Mouse (Mus musculus) liver, postnatal 0 days (tissue): ENCODE measurements around the gene E330009J07Rik. TPM values are rescaled to one million over a fixed set of nuclear protein-coding genes. Genes with fewer than 3 reads are reported as not detected.

Experiments
- ATAC-seq: fragments of 200-750 bp; cut with Nextera tagmentation; 2 replicates; pipeline ENCODE4 v1.8.0; 2017; ENCODE audit warnings: mild to moderate bottlenecking, moderate library complexity
- DNase-seq: peaks from one replicate; pipeline ENCODE4 v3.0.0-alpha.2; 2016
- H3K27ac ChIP-seq: fragments of 300-500 bp; sonication (generic); 2 replicates; pipeline ENCODE4 v1.5.1; 2014; ENCODE audit warnings: antibody characterized with exemption, moderate library complexity, mild to moderate bottlenecking, low read depth
- H3K27me3 ChIP-seq: fragments of 300-500 bp; sonication (generic); 2 replicates; pipeline ENCODE4 v1.6.1; 2014; ENCODE audit warnings: low read length, control low read depth, mixed read lengths; ENCODE audit not compliant: insufficient read depth
- H3K36me3 ChIP-seq: fragments of 300-500 bp; sonication (generic); replicated peaks from 2 replicates; pipeline ENCODE4 v1.6.1; 2014; ENCODE audit warnings: mild to moderate bottlenecking, control low read depth, low read length, moderate library complexity, mixed read lengths; ENCODE audit not compliant: insufficient read depth
- H3K4me1 ChIP-seq: fragments of 300-500 bp; sonication (generic); 2 replicates; pipeline ENCODE4 v1.6.1; 2014; ENCODE audit warnings: antibody characterized with exemption, mild to moderate bottlenecking, control low read depth; ENCODE audit not compliant: insufficient read depth
- H3K4me2 ChIP-seq: fragments of 300-500 bp; sonication (generic); 2 replicates; pipeline ENCODE4 v1.6.1; 2014; ENCODE audit warnings: low read depth, mild to moderate bottlenecking, low read length, moderate library complexity, mixed read lengths
- H3K4me3 ChIP-seq: fragments of 300-500 bp; sonication (generic); 2 replicates; pipeline ENCODE4 v1.5.1; 2014; ENCODE audit warnings: low read depth, low read length
- H3K9ac ChIP-seq: fragments of 300-500 bp; sonication (generic); replicated peaks from 2 replicates; pipeline ENCODE4 v1.6.1; 2014; ENCODE audit warnings: mild to moderate bottlenecking, moderate library complexity
- H3K9me3 ChIP-seq: fragments of 300-500 bp; sonication (generic); 2 replicates; pipeline ENCODE4 v1.6.1; 2016; ENCODE audit warnings: mild to moderate bottlenecking, control low read depth, low read length, mixed read lengths
- CTCF ChIP-seq: sonication (generic); IDR thresholded peaks from 2 replicates; pipeline ENCODE4 v1.5.1; 2016; ENCODE audit warnings: antibody characterized with exemption, low read depth
- EP300 ChIP-seq: IDR thresholded peaks from 2 replicates; pipeline ENCODE4 v1.6.1; 2016; ENCODE audit warnings: antibody characterized with exemption, low read depth, mild to moderate bottlenecking
- WGBS: fragments of 180-500 bp; shearing (Covaris S2); extraction: QIAGEN DNeasy Blood & Tissue Kit; methylation state at CpG from one replicate; pipeline ENCODE4 v1.1.7; 2014; ENCODE audit not compliant: insufficient replicate concordance; 5-methylcytosine and 5-hydroxymethylcytosine counted together
- polyA plus RNA-seq: library from polyadenylated mRNA; unstranded; fragments of >200 nt; fragmentation: Nextera tagmentation; extraction: Ambion mirVana; gene quantifications from 2 replicates; pipeline ENCODE4 v1.2.1, GENCODE M21; 2015

Gene E330009J07Rik
- polyA plus RNA-seq, 1 experiment from 2014 or later: 5.0 TPM

DNA sequence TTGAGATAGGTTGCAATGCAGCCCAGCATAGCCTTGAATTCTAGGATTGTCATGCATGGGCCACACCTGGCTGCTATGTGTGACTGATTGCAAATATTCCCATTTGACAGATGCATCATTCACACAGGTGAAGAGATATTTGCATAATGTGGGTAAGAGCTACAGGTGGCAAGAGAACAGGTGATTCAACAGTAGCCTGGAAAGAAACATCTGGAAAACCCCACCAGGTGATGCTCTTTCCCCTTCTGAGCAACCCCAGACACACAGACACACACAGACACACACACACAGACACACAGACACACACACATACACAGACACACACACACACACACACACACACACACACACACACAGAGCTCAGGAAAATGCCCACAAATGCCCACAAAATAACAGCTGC is 4.1 kb downstream of the E330009J07Rik start:
- ATAC-seq (no peak), DNase-seq (no peak)
- Histone ChIP-seq H3K4me2 (no peak overlapping the region), H3K27me3 (peaks cover 2% of the 10 kb centered on the region; the same call in 1 of the 2 replicates), H3K36me3 (no peaks in the 10 kb centered on the region), H3K9ac (no peak overlapping the region), H3K4me1 (peaks cover 39% of the 10 kb centered on the region), H3K9me3 (no peaks in the 10 kb centered on the region), H3K4me3 (no peak overlapping the region), H3K27ac (peak overlapping the region; percentile 22; the same call in 1 of the 2 replicates)
- TF ChIP-seq EP300: no peak
- no peak for TF ChIP-seq CTCF

DNA sequence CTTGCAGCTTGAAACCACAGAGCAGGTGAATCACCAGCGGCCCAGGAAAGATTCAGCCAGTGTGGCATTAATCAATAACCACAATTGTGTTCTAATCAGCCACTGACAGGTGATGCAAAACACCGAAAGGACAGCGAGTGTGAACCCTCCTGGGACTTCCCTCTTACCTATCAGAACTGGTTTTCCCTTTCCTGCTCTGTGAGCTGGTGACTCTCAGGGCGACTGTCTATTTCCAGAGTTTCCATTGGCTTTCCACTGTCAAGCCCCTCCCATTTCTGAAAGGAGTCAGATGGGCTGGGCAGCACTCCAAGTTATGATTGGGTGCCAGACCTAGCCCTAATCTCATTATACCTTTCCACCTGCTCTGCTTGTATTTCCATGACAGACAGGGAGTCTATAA is 4.6 kb downstream of the E330009J07Rik start:
- Histone ChIP-seq H3K9me3 (no peaks in the 10 kb centered on the region), H3K4me2 (peak overlapping the region; percentile 45; the same call in 1 of the 2 replicates), H3K4me3 (no peak overlapping the region), H3K9ac (peak overlapping the region; percentile 27; the same call in 1 of the 2 replicates), H3K27ac (peak overlapping the region; percentile 81), H3K4me1 (peaks cover 36% of the 10 kb centered on the region), H3K36me3 (no peaks in the 10 kb centered on the region), H3K27me3 (peaks cover 2% of the 10 kb centered on the region; the same call in 1 of the 2 replicates)
- WGBS: 42% methylated on average over 4 of the region's 4 CpGs
- peak; percentile 82 for ATAC-seq
- TF ChIP-seq EP300 (no peak), CTCF (no peak)
- DNase-seq: peak; percentile 58

DNA sequence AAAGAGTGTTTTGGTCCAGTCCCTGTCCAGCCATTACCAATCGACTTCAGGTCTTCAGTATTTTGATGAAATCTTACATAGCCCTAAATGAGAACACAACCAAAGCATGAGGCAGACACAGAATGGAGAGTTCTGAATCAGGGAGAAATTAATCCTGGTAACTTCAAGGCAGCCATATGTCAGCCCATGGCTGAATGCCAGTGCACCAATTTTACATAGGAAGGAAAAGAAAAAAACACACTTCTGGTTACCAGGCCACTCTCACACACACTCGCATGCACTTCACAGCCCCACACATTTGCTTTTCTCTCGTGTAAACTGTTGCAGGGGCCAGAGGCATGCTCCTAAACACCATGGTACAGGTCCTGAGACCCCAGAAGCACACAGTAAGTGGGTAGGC is 5.1 kb downstream of the E330009J07Rik start:
- no peaks in the 10 kb centered on the region for H3K9me3 ChIP-seq
- no peak for DNase-seq
- peak overlapping the region; percentile 81 for H3K27ac ChIP-seq
- 65% methylated on average over 3 of the region's 3 CpGs for WGBS
- H3K27me3 ChIP-seq: peaks cover 2% of the 10 kb centered on the region; the same call in 1 of the 2 replicates
- no peaks in the 10 kb centered on the region for H3K36me3 ChIP-seq
- H3K4me2 ChIP-seq: peak overlapping the region; percentile 45
- no peak overlapping the region for H3K4me3 ChIP-seq
- peaks cover 35% of the 10 kb centered on the region for H3K4me1 ChIP-seq
- peak overlapping the region; percentile 27; the same call in 1 of the 2 replicates for H3K9ac ChIP-seq
- TF ChIP-seq CTCF (no peak), EP300 (no peak)
- ATAC-seq: no peak

DNA sequence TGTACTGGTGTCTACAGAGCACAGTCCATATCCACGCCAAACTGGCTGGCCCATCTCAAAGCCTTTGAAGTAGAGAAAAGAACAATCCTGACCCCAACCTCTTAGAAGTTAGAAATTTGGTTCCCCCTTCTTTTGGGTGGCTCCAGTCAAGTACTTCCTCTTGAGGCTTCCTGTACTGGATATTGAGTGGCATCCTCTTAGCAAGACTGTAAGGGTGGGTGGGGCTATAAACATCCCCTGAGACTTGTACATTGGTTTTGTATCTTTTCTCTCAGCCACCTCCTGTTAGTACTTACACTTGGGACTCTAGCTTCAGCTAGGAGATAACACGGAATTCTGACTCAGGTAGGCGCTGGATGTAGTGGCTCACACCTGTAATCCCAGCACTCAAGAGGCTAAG is 5.7 kb downstream of the E330009J07Rik start:
- Histone ChIP-seq H3K27me3 (peaks cover 2% of the 10 kb centered on the region; the same call in 1 of the 2 replicates), H3K4me2 (0 out of 2 replicates have a peak overlapping the region, but pooled peaks have one; percentile 18), H3K27ac (peak overlapping the region; percentile 77), H3K9me3 (no peaks in the 10 kb centered on the region), H3K4me1 (peaks cover 35% of the 10 kb centered on the region), H3K4me3 (no peak overlapping the region), H3K36me3 (no peaks in the 10 kb centered on the region), H3K9ac (no peak overlapping the region)
- WGBS: 55% methylated on average over 3 of the region's 3 CpGs
- ATAC-seq (no peak), DNase-seq (no peak)
- TF ChIP-seq CTCF (no peak), EP300 (no peak)

- DNase-seq: peak; percentile 28
- ATAC-seq: peak; percentile 83
- Histone ChIP-seq H3K4me3 (no peak overlapping the region), H3K36me3 (no peaks in the 10 kb centered on the region), H3K27me3 (no peaks in the 10 kb centered on the region), H3K4me2 (0 out of 2 replicates have a peak overlapping the region, but pooled peaks have one; percentile 18), H3K27ac (peak overlapping the region; percentile 77), H3K4me1 (peaks cover 30% of the 10 kb centered on the region), H3K9ac (no peak overlapping the region), H3K9me3 (no peaks in the 10 kb centered on the region)
- TF ChIP-seq CTCF: no peak
- TF ChIP-seq EP300: peak; percentile 35; the same call in 1 of the 2 replicates
- 58% methylated on average over 4 of the region's 4 CpGs for WGBS
Measured at GRCm38 (mm10) chr6:40429521-40429931, 6.4 kb downstream of the E330009J07Rik start.

DNA sequence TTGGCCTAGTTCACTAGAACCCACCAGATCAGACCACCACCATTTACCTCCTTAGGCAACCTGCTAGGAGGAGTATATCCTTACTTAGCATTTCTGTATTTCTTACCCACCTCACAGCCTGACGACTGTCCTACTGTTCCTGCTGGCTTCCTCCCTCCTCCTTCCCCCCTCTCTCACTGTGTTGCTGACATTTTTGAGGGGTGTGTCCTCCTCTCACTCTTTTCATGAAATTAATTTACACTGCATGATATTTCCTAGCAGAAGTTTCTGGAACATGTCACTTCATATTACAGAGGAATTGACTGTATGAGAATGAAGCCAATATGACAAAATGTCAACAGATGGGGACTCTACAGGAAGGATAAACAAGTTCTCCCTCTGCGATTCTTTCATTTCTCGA is 7.2 kb downstream of the E330009J07Rik start:
- no peak for TF ChIP-seq CTCF
- no peak for TF ChIP-seq EP300

More for the DNA sequence above, 7.2 kb downstream of the E330009J07Rik start:
- no peak overlapping the region for H3K27ac ChIP-seq
- peaks cover 26% of the 10 kb centered on the region for H3K4me1 ChIP-seq
- H3K4me3 ChIP-seq: no peak overlapping the region
- no peaks in the 10 kb centered on the region for H3K27me3 ChIP-seq
- H3K4me2 ChIP-seq: no peak overlapping the region
- H3K9me3 ChIP-seq: no peaks in the 10 kb centered on the region
- no peak overlapping the region for H3K9ac ChIP-seq
- DNase-seq: no peak
- ATAC-seq: no peak
- no peaks in the 10 kb centered on the region for H3K36me3 ChIP-seq
- 64% methylated on average over 3 of the region's 3 CpGs for WGBS
